In genomic region chr4:130036112-130036511, GRCm38 (mm10) we compare ENCODE assay signal across 7 mouse cellular contexts. TPM values are rescaled to one million over a fixed set of nuclear protein-coding genes. Genes with fewer than 3 reads are reported as not detected.
A peak's percentile ranks its signal among the peaks of the same experiment; 100 is the strongest.
DNase-seq lines count a peak whose midpoint lies in the region; ATAC-seq and TF ChIP-seq lines count a peak whose summit lies in the region.

No protein-coding gene starts in this region.

- H3K4me2 ChIP-seq in hindbrain, postnatal 0 days (ENCODE audit: low read depth, low read length): no peak overlapping the region

- H3K9me3 ChIP-seq in hindbrain, postnatal 0 days (ENCODE audit: low read length): no peaks in the 10 kb centered on the region

- ATAC-seq in hindbrain, postnatal 0 days: peak; percentile 62

- intact Hi-C loops in gastrocnemius, adult 2 months (cut with DNase I): loop anchor here (1.0 to 5.0 kb wide), 3 partner anchors 46 to 74 kb away; no protein-coding TSS in a partner anchor

- TF ChIP-seq POLR2A in testis, adult 2 months (IDR thresholded peaks at IDR 0.05; ENCODE audit: control insufficient read depth, low read depth, low read length): no peak
- no peak for TF ChIP-seq POLR2A in cerebellum, adult 2 months (IDR thresholded peaks at IDR 0.05; ENCODE audit: borderline replicate concordance, insufficient read depth, low read length)

- H3K36me3 ChIP-seq in testis, adult 2 months (ENCODE audit: control insufficient read depth, insufficient read depth, low read length): no peaks in the 10 kb centered on the region
- no peaks in the 10 kb centered on the region for H3K36me3 ChIP-seq in hindbrain, postnatal 0 days (ENCODE audit: insufficient read depth, low read length)
- no peaks in the 10 kb centered on the region for H3K36me3 ChIP-seq in splenic B cell, adult 2 months (ENCODE audit: control insufficient read depth, insufficient read depth, low read length, poor library complexity, severe bottlenecking)

- peaks cover 14% of the 10 kb centered on the region for H3K4me1 ChIP-seq in testis, adult 2 months (ENCODE audit: control insufficient read depth, insufficient read depth, low read length)
- peaks cover 11% of the 10 kb centered on the region for H3K4me1 ChIP-seq in cerebellum, adult 2 months (ENCODE audit: control insufficient read depth, insufficient read depth, low read length)
- H3K4me1 ChIP-seq in hindbrain, postnatal 0 days (ENCODE audit: insufficient read depth, low read length): peaks cover 8% of the 10 kb centered on the region; the same call in 1 of the 2 replicates

- TF ChIP-seq CTCF in testis, adult 2 months (IDR thresholded peaks at IDR 0.05; ENCODE audit: control insufficient read depth, insufficient read depth, insufficient replicate concordance, low read depth, low read length): peak; percentile 70
- TF ChIP-seq CTCF in cerebellum, adult 2 months (IDR thresholded peaks at IDR 0.05; ENCODE audit: borderline replicate concordance, insufficient read depth, low read depth, low read length): peak; percentile 88
- peak; percentile 82 for TF ChIP-seq CTCF in gastrocnemius, adult 2 months (IDR thresholded peaks at IDR 0.05)
- TF ChIP-seq CTCF in hindbrain, postnatal 0 days (IDR thresholded peaks at IDR 0.05; ENCODE audit: low read depth): peak; percentile 85

- DNase-seq in testis, postnatal 10 days (ENCODE audit: low spot score): no peak
- peak; percentile 47 to 74 for DNase-seq in cerebellum, adult 2 months
- DNase-seq in gastrocnemius, adult 2 months: peak; percentile 63
- DNase-seq in hindbrain, postnatal 0 days (ENCODE audit: low spot score): peak; percentile 64
- DNase-seq in lung, postnatal 10 days: peak; percentile 72
- DNase-seq in splenic B cell, adult 2 months (ENCODE audit: low read depth, low spot score): peak; percentile 46

- no peak overlapping the region for H3K4me3 ChIP-seq in testis, adult 2 months (ENCODE audit: control insufficient read depth, low read depth, low read length)
- no peak overlapping the region for H3K4me3 ChIP-seq in cerebellum, adult 2 months (replicated peaks; ENCODE audit: insufficient read depth, low read depth, low read length)
- H3K4me3 ChIP-seq in gastrocnemius, adult 2 months: peak overlapping the region; percentile 32
- H3K4me3 ChIP-seq in hindbrain, postnatal 0 days (ENCODE audit: low read length): no peak overlapping the region

- H3K9ac ChIP-seq in hindbrain, postnatal 0 days (replicated peaks; ENCODE audit: low read length): no peak overlapping the region

- H3K27ac ChIP-seq in testis, adult 2 months (ENCODE audit: control insufficient read depth, insufficient read depth, low read depth, low read length): no peak overlapping the region
- no peak overlapping the region for H3K27ac ChIP-seq in cerebellum, adult 2 months (ENCODE audit: insufficient read depth, low read length)
- peak overlapping the region; percentile 74 for H3K27ac ChIP-seq in gastrocnemius, adult 2 months
- H3K27ac ChIP-seq in hindbrain, postnatal 0 days: no peak overlapping the region

- WGBS in cerebellum, adult 2 months: 4% methylated on average over 8 of the region's 8 CpGs
- 8% methylated on average over 7 of the region's 8 CpGs for WGBS in hindbrain, postnatal 0 days

- no peaks in the 10 kb centered on the region for H3K27me3 ChIP-seq in testis, adult 2 months (ENCODE audit: control insufficient read depth, insufficient read depth, low read length)
- H3K27me3 ChIP-seq in cerebellum, adult 2 months (ENCODE audit: control insufficient read depth, insufficient read depth, low read length): no peaks in the 10 kb centered on the region
- H3K27me3 ChIP-seq in hindbrain, postnatal 0 days (ENCODE audit: insufficient read depth, low read length): no peaks in the 10 kb centered on the region
- H3K27me3 ChIP-seq in splenic B cell, adult 2 months (ENCODE audit: control insufficient read depth, insufficient read depth, low read length, poor library complexity, severe bottlenecking): peaks cover 2% of the 10 kb centered on the region; the same call in 1 of the 2 replicates

RNA-seq across cellular contexts. Expression of gene Col16a1, which starts 11.5 kb away (rescaled TPM):
- 111 and 116 TPM in 2 replicates for polyA plus RNA-seq in testis, adult 2 months (2012; rRNA removed)
- 36.4 and 44.3 TPM in 2 replicates for polyA plus RNA-seq in cerebellum, adult 2 months (2012; rRNA removed)
- total RNA-seq in gastrocnemius, adult 2 months (2021): 1 to 10 TPM; 3.5 to 7.9 TPM
- 19.9 and 21.5 TPM in 2 replicates for total RNA-seq in hindbrain, postnatal 0 days (2014; rRNA removed)
- 13.1 and 13.8 TPM in 2 replicates for polyA plus RNA-seq in hindbrain, postnatal 0 days (2015; fragmentation: Nextera tagmentation; extraction: Ambion mirVana)

RNA-seq across cellular contexts. Expression of gene Adgrb2, which starts 51.4 kb away (rescaled TPM):
- 1.2 and 1.6 TPM in 2 replicates for polyA plus RNA-seq in testis, adult 2 months (2012; rRNA removed)
- 116 and 130 TPM in 2 replicates for polyA plus RNA-seq in cerebellum, adult 2 months (2012; rRNA removed)
- total RNA-seq in gastrocnemius, adult 2 months (2021): under 1 TPM; 0.48 to 0.59 TPM
- total RNA-seq in hindbrain, postnatal 0 days (2014; rRNA removed): 306 and 313 TPM in 2 replicates
- 14.3 and 15.9 TPM in 2 replicates for polyA plus RNA-seq in hindbrain, postnatal 0 days (2015; fragmentation: Nextera tagmentation; extraction: Ambion mirVana)
